14 mouse cellular contexts compared by ENCODE assay signal in the genomic region with DNA sequence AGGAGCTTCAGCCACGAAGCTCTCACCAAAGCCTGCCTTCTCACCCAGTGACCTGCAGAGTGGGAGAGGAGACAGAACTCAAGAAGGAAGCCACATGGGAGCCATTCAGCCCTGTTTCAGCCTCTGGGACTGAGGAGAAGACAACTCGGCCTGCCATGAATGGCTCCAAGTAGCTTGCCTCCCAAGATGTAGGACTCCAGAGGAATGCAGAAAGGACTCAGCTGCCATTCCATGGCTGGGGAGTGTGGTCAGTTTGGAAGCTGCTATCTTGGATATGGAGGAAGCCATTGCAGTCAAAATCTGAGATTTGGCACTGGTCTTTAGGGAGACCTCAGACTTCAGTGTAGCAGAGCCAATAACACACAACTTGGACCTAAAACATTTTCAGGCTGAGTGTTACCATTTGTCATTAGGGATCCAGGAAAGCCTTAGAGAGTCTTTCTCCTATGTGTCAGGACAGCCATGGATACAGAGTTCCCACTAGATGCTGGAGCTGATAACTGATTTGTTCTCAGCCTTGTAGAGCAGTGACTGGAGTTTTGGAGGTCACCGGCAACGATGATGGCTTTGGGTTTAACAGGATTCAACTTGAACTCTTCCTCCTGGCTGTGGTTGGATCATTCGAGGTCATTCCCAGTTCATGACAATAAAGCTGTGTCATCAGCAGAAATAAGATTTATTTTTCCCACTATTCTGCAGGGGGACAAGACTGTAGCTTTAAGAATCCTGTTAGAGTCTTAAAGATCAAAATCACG.
DNase-seq lines count a peak whose midpoint lies in the region; TF ChIP-seq lines count a peak whose summit lies in the region.
"Had no signal": no experiment of that assay in that cellular context is flagged by ENCODE, and none has a peak within 500 bp of the region (broad histone marks: within the 10 kb centered on the region; RNA-seq: fewer than 3 reads in every experiment).

No protein-coding gene starts in this region.

- WGBS in kidney, adult 2 months = 68% methylated on average over 6 of the region's 6 CpGs

- no peaks in the 10 kb centered on the region for H3K27me3 ChIP-seq in kidney, adult 2 months (replicated peaks; ENCODE audit: control insufficient read depth, insufficient read depth, low read length)

- TF ChIP-seq POLR2A in kidney, adult 2 months (IDR thresholded peaks at IDR 0.05; ENCODE audit: low read depth, low read length) = no peak

- TF ChIP-seq CTCF in kidney, adult 2 months (conservative IDR thresholded peaks at IDR 0.05; ENCODE audit: insufficient read depth, insufficient read length, low read depth, low read length) = no peak

- no peak overlapping the region for H3K27ac ChIP-seq in kidney, adult 2 months (ENCODE audit: insufficient read depth, low read depth, low read length)
- H3K27ac ChIP-seq: forebrain, embryonic 12.5 days; hindbrain, postnatal 0 days; limb, embryonic 12.5 days; liver, embryonic 14.5 days had no signal

- H3K4me3 ChIP-seq in kidney, adult 2 months (ENCODE audit: insufficient read depth, low read depth, low read length) = no peak overlapping the region
- H3K4me3 ChIP-seq: forebrain, embryonic 12.5 days; limb, embryonic 12.5 days had no signal

- intact Hi-C loops in heart, postnatal 14 days (cut with DNase I) = no loop called here

- no peaks in the 10 kb centered on the region for H3K36me3 ChIP-seq in kidney, adult 2 months (ENCODE audit: control insufficient read depth, insufficient read depth, low read length)
- H3K36me3 ChIP-seq: forebrain, embryonic 12.5 days; limb, embryonic 12.5 days had no signal

- peak; percentile 32 for DNase-seq in kidney, adult 2 months
- DNase-seq in kidney, adult 8-10 months = no peak
- peak; percentile 40 for DNase-seq in urinary bladder, postnatal 14 days (ENCODE audit: low spot score)
- no peak for DNase-seq in urinary bladder, adult 2 months (ENCODE audit: low spot score)
- DNase-seq in heart, postnatal 14 days = peak; percentile 15 to 29
- no peak for DNase-seq in cerebellum, adult 9-10 months
- DNase-seq in embryo, embryonic 11 days = no peak
- DNase-seq: cerebellum, adult 11-12 months; gastrocnemius, postnatal 36 days; right cerebral cortex, adult 18-20 months had no signal

- H3K4me1 ChIP-seq in kidney, adult 2 months (ENCODE audit: control insufficient read depth, insufficient read depth, low read length) = no peaks in the 10 kb centered on the region

Comparison
In these comparisons a context has a peak if more than half of its experiments do, and no peak if none do; other contexts are left out.
1. DNase-seq: peak in kidney, adult 2 months (single experiment), urinary bladder, postnatal 14 days (single experiment) and heart, postnatal 14 days (2 of 2); none in kidney, adult 8-10 months (0 of 2), urinary bladder, adult 2 months (single experiment), cerebellum, adult 9-10 months (single experiment) and embryo, embryonic 11 days (single experiment).